Mouse (Mus musculus) lung, adult 2 months (tissue): ENCODE measurements at regions not wholly inside any gene's neighbourhood (a gene's known extent, or its start where the extent isn't known, plus 50 kb on each side); places are given as distances from the start of the nearest gene placed in this dataset.

Experiments used
- CTCF ChIP-seq: fragments of 200-500 bp; IDR thresholded peaks from 2 replicates; pipeline ENCODE4 v1.5.1; 2011; ENCODE audit warnings: mild to moderate bottlenecking, low read length, control low read depth; ENCODE audit not compliant: insufficient read depth
- POLR2A ChIP-seq: fragments of 200-500 bp; IDR thresholded peaks from 2 replicates; pipeline ENCODE4 v1.6.1; 2011; ENCODE audit warnings: low read depth, mild to moderate bottlenecking, control low read depth, low read length, borderline replicate concordance; ENCODE audit errors: extremely low read depth

DNA sequence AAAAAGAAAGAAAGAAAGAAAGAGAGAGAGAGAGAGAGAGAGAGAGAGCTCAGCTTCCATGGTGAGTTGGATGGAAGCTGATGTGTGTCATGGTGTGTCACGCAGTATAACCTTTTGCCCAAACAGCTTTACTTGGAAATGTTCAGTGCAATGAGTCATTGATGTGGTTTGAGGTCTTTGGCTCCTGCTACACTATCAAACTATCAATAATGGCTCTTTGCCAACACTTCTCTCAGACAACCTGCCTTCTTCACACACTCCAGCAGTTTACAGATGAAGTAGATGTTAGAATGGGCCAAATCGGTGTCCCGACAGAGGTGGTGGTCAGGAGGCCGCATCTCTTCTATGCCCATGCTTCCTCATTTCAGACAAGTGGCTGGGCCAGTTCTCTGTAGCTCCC lies 369.0 kb upstream of the Cadm2 start:
- no peak for TF ChIP-seq POLR2A
- no peak for TF ChIP-seq CTCF
